In genomic region chrX:104397526-104397925, GRCm38 (mm10) we compare ENCODE assay signal across 32 mouse cellular contexts. TPM values are rescaled to one million over a fixed set of nuclear protein-coding genes. Genes with fewer than 3 reads are reported as not detected.
A peak's percentile ranks its signal among the peaks of the same experiment; 100 is the strongest.
DNase-seq lines count a peak whose midpoint lies in the region; ATAC-seq and TF ChIP-seq lines count a peak whose summit lies in the region.
"Had no signal": no experiment of that assay in that cellular context is flagged by ENCODE, and none has a peak within 500 bp of the region (broad histone marks: within the 10 kb centered on the region; RNA-seq: fewer than 3 reads in every experiment).

No protein-coding gene starts in this region.

- TF ChIP-seq EP300 in MEL (IDR thresholded peaks at IDR 0.05; ENCODE audit: low read depth in 1 of 2, low read length in 2 of 2), result no peak

- H3K27me3 ChIP-seq in MEL (ENCODE audit: control insufficient read depth in 1 of 2, insufficient read depth in 2 of 2, low read length in 2 of 2), result no peaks in the 10 kb centered on the region
- peaks cover 61% of the 10 kb centered on the region for H3K27me3 ChIP-seq in embryonic facial prominence, embryonic 10.5 days (replicated peaks; ENCODE audit: low read depth, poor library complexity, severe bottlenecking)
- no peaks in the 10 kb centered on the region for H3K27me3 ChIP-seq in intestine, postnatal 0 days (replicated peaks; ENCODE audit: control insufficient read depth, insufficient read depth, low read length)
- H3K27me3 ChIP-seq: CH12.LX; heart, embryonic 12.5 days; heart, embryonic 15.5 days had no signal

- WGBS in embryonic facial prominence, embryonic 10.5 days, result 72% methylated on average over 1 of the region's 1 CpGs
- WGBS in intestine, postnatal 0 days, result 66% methylated on average over 1 of the region's 1 CpGs

- peak; percentile 41 for DNase-seq in MEL (ENCODE audit: low read depth, low spot score)
- DNase-seq in embryonic facial prominence, embryonic 10.5 days (ENCODE audit: low spot score), result no peak
- DNase-seq in neural tube, embryonic 10.5 days (ENCODE audit: extremely low spot score, low spot score), result no peak
- DNase-seq: adrenal gland, adult 8-10 months; adrenal gland, postnatal 36 days; B cell, adult 2 months; cerebellum, adult 11 months; cerebellum, adult 2 months; cerebellum, adult 9-11 months; cerebellum, postnatal 25 days; embryo, embryonic 11 days; gastrocnemius, postnatal 10 days; gastrocnemius, postnatal 36 days; heart, adult 11 months; heart, postnatal 10 days; heart, postnatal 36 days had no signal

- peaks cover 5% of the 10 kb centered on the region; the same call in 1 of the 2 replicates for H3K79me2 ChIP-seq in MEL (ENCODE audit: control insufficient read depth, insufficient read depth, low read length, poor library complexity)

- H3K9ac ChIP-seq in MEL (ENCODE audit: control insufficient read depth, low read depth, low read length, poor library complexity, severe bottlenecking), result no peak overlapping the region
- no peak overlapping the region for H3K9ac ChIP-seq in intestine, postnatal 0 days (ENCODE audit: low read depth, low read length)
- H3K9ac ChIP-seq: forebrain, embryonic 13.5 days; heart, embryonic 12.5 days; heart, embryonic 15.5 days; hindbrain, embryonic 13.5 days had no signal

- H3K36me3 ChIP-seq in MEL (ENCODE audit: control insufficient read depth in 1 of 2, insufficient read depth in 2 of 2, low read length in 2 of 2), result peaks cover 0 to 7% of the 10 kb centered on the region in 2 experiments; a peak in 2 of 4 replicates
- no peaks in the 10 kb centered on the region for H3K36me3 ChIP-seq in embryonic facial prominence, embryonic 10.5 days (replicated peaks)
- H3K36me3 ChIP-seq in intestine, postnatal 0 days (ENCODE audit: control insufficient read depth, insufficient read depth), result no peaks in the 10 kb centered on the region
- H3K36me3 ChIP-seq: forebrain, embryonic 10.5 days; heart, embryonic 12.5 days; heart, embryonic 15.5 days; hindbrain, embryonic 10.5 days; hindbrain, embryonic 13.5 days had no signal

- ATAC-seq in common myeloid progenitor, adult 5-6 weeks (replicated peaks; ENCODE audit: low read depth, poor library complexity, severe bottlenecking), result peak; percentile 71
- ATAC-seq in megakaryocyte progenitor cell, adult 5-6 weeks (replicated peaks; ENCODE audit: poor library complexity), result peak; percentile 50; the same call in 1 of the 2 replicates
- ATAC-seq in intestine, postnatal 0 days, result no peak
- ATAC-seq: activated CD4-positive, CD25-positive, alpha-beta regulatory T cell, adult 4 months; forebrain, embryonic 13.5 days; forebrain, embryonic 16.5 days; hindbrain, postnatal 0 days; inflammation-experienced regulatory T-cells, adult 6 months; intestine, embryonic 16.5 days had no signal

- no peak overlapping the region for H3K4me3 ChIP-seq in MEL (ENCODE audit: control insufficient read depth in 1 of 2, insufficient read depth in 1 of 2, low read depth in 2 of 2, low read length in 2 of 2)
- no peak overlapping the region for H3K4me3 ChIP-seq in embryonic facial prominence, embryonic 10.5 days
- no peak overlapping the region for H3K4me3 ChIP-seq in intestine, postnatal 0 days (ENCODE audit: low read depth, low read length)
- H3K4me3 ChIP-seq: forebrain, embryonic 10.5 days; forebrain, embryonic 13.5 days; heart, embryonic 12.5 days; heart, embryonic 15.5 days; hindbrain, embryonic 10.5 days; hindbrain, embryonic 13.5 days had no signal

- no peak for TF ChIP-seq POLR2A in MEL (IDR thresholded peaks at IDR 0.05; ENCODE audit: control insufficient read depth in 1 of 2, insufficient read depth in 1 of 2, low read depth in 1 of 2, low read length in 2 of 2, poor library complexity in 1 of 2)

- no peaks in the 10 kb centered on the region for H3K9me3 ChIP-seq in MEL (replicated peaks; ENCODE audit: insufficient read depth, low read length)
- no peaks in the 10 kb centered on the region for H3K9me3 ChIP-seq in embryonic facial prominence, embryonic 10.5 days
- no peaks in the 10 kb centered on the region for H3K9me3 ChIP-seq in intestine, postnatal 0 days (ENCODE audit: control insufficient read depth)
- H3K9me3 ChIP-seq: forebrain, embryonic 10.5 days; forebrain, embryonic 13.5 days; G1E; heart, embryonic 12.5 days; heart, embryonic 15.5 days; hindbrain, embryonic 10.5 days; hindbrain, embryonic 13.5 days had no signal

- no peak for TF ChIP-seq CTCF in MEL (IDR thresholded peaks at IDR 0.05 in 2 of 3, conservative IDR thresholded peaks at IDR 0.05 in 1 of 3; ENCODE audit: control insufficient read depth in 1 of 3, insufficient read depth in 1 of 3, low read depth in 2 of 3, low read length in 3 of 3, poor library complexity in 1 of 3, severe bottlenecking in 1 of 3)
- no peak for TF ChIP-seq CTCF in intestine, postnatal 0 days (IDR thresholded peaks at IDR 0.05; ENCODE audit: low read depth)

- peaks cover 0 to 5% of the 10 kb centered on the region in 2 experiments; a peak in 1 of 4 replicates for H3K4me1 ChIP-seq in MEL (ENCODE audit: control insufficient read depth in 1 of 2, insufficient read depth in 2 of 2, low read length in 2 of 2)
- no peaks in the 10 kb centered on the region for H3K4me1 ChIP-seq in embryonic facial prominence, embryonic 10.5 days
- no peaks in the 10 kb centered on the region for H3K4me1 ChIP-seq in intestine, postnatal 0 days (replicated peaks; ENCODE audit: control insufficient read depth, insufficient read depth, low read length)
- H3K4me1 ChIP-seq: forebrain, embryonic 10.5 days; forebrain, embryonic 13.5 days; heart, embryonic 12.5 days; heart, embryonic 15.5 days; hindbrain, embryonic 10.5 days; hindbrain, embryonic 13.5 days had no signal

- no peak for TF ChIP-seq RAD21 in MEL (IDR thresholded peaks at IDR 0.05; ENCODE audit: low read depth, low read length)

- no peak overlapping the region for H3K4me2 ChIP-seq in intestine, postnatal 0 days (replicated peaks; ENCODE audit: low read depth)
- H3K4me2 ChIP-seq: forebrain, embryonic 13.5 days; heart, embryonic 12.5 days; heart, embryonic 15.5 days; hindbrain, embryonic 13.5 days had no signal

- no peak overlapping the region for H3K27ac ChIP-seq in MEL (ENCODE audit: control insufficient read depth, low read depth, low read length)
- no peak overlapping the region for H3K27ac ChIP-seq in embryonic facial prominence, embryonic 10.5 days (replicated peaks)
- H3K27ac ChIP-seq in intestine, postnatal 0 days (ENCODE audit: low read depth, low read length), result no peak overlapping the region
- H3K27ac ChIP-seq: forebrain, embryonic 10.5 days; forebrain, embryonic 13.5 days; heart, embryonic 15.5 days; hindbrain, embryonic 10.5 days; hindbrain, embryonic 13.5 days; hindbrain, postnatal 0 days had no signal

TF ChIP-seq in MEL, 35 proteins besides CTCF, POLR2A, EP300 and RAD21:
- TF ChIP-seq MYC (IDR thresholded peaks at IDR 0.05; ENCODE audit: low read depth, low read length) (no peak), MAX (IDR thresholded peaks at IDR 0.05; ENCODE audit: low read length) (no peak), POLR2AphosphoS2 (IDR thresholded peaks at IDR 0.05; ENCODE audit: low read length) (no peak), UBTF (IDR thresholded peaks at IDR 0.05; ENCODE audit: borderline replicate concordance, insufficient read depth, low read depth, low read length) (no peak), GATA1 (IDR thresholded peaks at IDR 0.05; ENCODE audit: low read depth, low read length) (no peak), MEF2A (IDR thresholded peaks at IDR 0.05; ENCODE audit: extremely low read depth, insufficient replicate concordance, low read depth, low read length, poor library complexity, severe bottlenecking) (no peak), TBP (IDR thresholded peaks at IDR 0.05; ENCODE audit: low read depth, low read length) (no peak), KAT2A (conservative IDR thresholded peaks at IDR 0.05; ENCODE audit: low read depth, low read length) (no peak), E2F4 (IDR thresholded peaks at IDR 0.05; ENCODE audit: borderline replicate concordance, low read depth, low read length) (no peak), HCFC1 (IDR thresholded peaks at IDR 0.05; ENCODE audit: low read depth, low read length) (no peak), SIN3A (IDR thresholded peaks at IDR 0.05; ENCODE audit: low read length) (no peak), ZC3H11A (IDR thresholded peaks at IDR 0.05; ENCODE audit: low read depth, low read length) (no peak), GABPA (IDR thresholded peaks at IDR 0.05; ENCODE audit: low read depth, low read length) (no peak), ELF1 (IDR thresholded peaks at IDR 0.05; ENCODE audit: low read depth, low read length) (no peak), NELFE (IDR thresholded peaks at IDR 0.05; ENCODE audit: low read depth, low read length) (no peak), JUND (IDR thresholded peaks at IDR 0.05; ENCODE audit: low read depth, low read length) (no peak), BHLHE40 (IDR thresholded peaks at IDR 0.05; ENCODE audit: borderline replicate concordance, low read depth, low read length) (no peak), MAZ (IDR thresholded peaks at IDR 0.05; ENCODE audit: low read depth, low read length) (no peak), USF1 (IDR thresholded peaks at IDR 0.05; ENCODE audit: low read depth, low read length) (no peak), CHD2 (IDR thresholded peaks at IDR 0.05; ENCODE audit: low read length) (no peak)

RNA-seq across cellular contexts. Expression of gene Abcb7, which starts 16.1 kb away (rescaled TPM):
- total RNA-seq in MEL (2012; rRNA removed), result 22.0 and 24.3 TPM in 2 replicates
- polyA plus RNA-seq in MEL (2012; ENCODE audit: insufficient read depth in 1 of 2, insufficient read length in 2 of 2, low read depth in 1 of 2, low replicate concordance in 2 of 2, missing spikeins in 1 of 2), result 10 to 100 TPM in 1 of 2 experiments, not detected in 1; 22.0 TPM
- 68.3 and 81.9 TPM in 2 replicates for total RNA-seq in common myeloid progenitor, adult 5-6 weeks (2017)
- total RNA-seq in megakaryocyte progenitor cell, adult 5-6 weeks (2015), result 55.0 and 56.3 TPM in 2 replicates
- total RNA-seq in megakaryocyte progenitor cell, adult 5-6 weeks (2017), result 61.6 and 66.9 TPM in 2 replicates
- polyA plus RNA-seq in embryonic facial prominence, embryonic 10.5 days (2016; fragmentation: Nextera tagmentation; extraction: Ambion mirVana), result 10.4 and 11.6 TPM in 2 replicates
- polyA plus RNA-seq in intestine, postnatal 0 days (2015; fragmentation: Nextera tagmentation; extraction: Ambion mirVana), result 6.3 and 6.7 TPM in 2 replicates
